Mouse (Mus musculus) bone marrow macrophage, adult 2 months (primary cell): ENCODE measurements at regions not wholly inside any gene's neighbourhood (a gene's known extent, or its start where the extent isn't known, plus 50 kb on each side); places are given as distances from the start of the nearest gene placed in this dataset.

Experiments
- CTCF ChIP-seq: IDR thresholded peaks from 2 replicates; pipeline ENCODE4 v1.5.1; 2012; ENCODE audit warnings: low read depth, mild to moderate bottlenecking, low read length, moderate library complexity
- POLR2A ChIP-seq: IDR thresholded peaks from 2 replicates; pipeline ENCODE4 v1.6.1; 2012; ENCODE audit warnings: mild to moderate bottlenecking, low read depth, low read length, borderline replicate concordance

- no peak for TF ChIP-seq CTCF
- no peak for TF ChIP-seq POLR2A
Measured at GRCm38 (mm10) chr8:125351486-125352032, 218.0 kb downstream of the Sipa1l2 start.
